Mouse (Mus musculus): ENCODE measurements around the gene Slc24a3. TPM values are rescaled to one million over a fixed set of nuclear protein-coding genes. Genes with fewer than 3 reads are reported as not detected.

Slc24a3 gene
- polyA plus RNA-seq, 1 experiment, result 36.4 TPM

DNA sequence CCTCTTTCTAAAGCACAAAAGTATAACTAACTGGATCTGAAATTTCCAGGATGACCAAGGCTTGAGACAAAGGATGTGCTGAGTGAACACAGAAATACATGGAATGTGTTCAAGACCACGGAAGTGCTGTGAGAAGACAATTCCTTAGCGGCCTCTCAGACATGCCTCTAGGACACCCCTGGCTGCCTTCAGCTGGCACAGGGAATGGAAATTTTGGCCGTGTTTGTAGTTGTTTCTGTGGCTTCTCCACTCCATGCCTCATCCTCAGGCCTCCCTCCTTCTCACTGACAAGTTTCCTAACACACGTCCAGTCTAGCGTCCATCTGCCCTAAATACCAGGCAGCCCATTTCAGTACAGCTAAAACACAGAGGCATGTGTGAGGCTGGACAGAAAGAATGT, 262.4 kb downstream of the Slc24a3 start:
- no peak for DNase-seq (ENCODE audit: low read depth)

DNA sequence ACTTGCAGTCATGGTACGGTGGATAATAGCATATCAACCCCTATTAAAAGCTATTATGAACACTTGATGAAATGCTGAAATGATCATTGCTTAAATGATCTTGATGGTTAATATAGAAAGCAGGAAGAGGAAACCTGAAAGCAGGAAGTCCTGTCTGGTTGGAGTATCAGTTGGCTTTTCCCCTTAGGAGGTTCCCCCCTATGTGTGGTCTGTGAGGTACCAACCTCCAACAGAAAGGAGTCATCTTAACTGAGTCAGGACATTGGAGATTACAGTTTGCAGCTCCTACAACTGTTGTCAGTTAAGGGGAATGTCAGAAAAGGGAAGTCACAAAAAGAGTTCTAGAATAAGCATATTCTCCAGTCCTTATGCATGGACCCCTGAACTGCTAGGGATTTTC, 266.5 kb downstream of the Slc24a3 start:
- no peak for DNase-seq (ENCODE audit: low read depth)

DNA sequence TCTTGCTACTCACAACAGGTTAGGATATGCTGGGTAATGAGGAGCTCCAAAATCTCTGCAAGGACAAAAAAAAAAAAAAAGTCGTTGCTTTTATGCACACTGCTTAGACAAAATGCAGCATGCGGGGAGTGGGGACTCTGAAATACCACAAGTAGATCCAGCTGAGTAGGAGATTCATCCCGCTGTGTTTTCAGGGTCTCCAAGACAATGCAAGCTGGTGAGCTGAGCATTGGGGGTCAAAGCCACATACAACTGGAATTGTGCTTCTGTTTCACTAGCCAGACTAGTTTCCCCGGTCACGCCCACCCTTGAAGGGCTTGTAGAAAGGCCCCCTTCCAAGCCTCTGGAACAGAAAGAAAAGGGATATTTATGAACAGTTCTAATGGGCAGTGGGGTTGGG, 270.8 kb downstream of the Slc24a3 start:
- no peak for DNase-seq (ENCODE audit: low read depth)

DNA sequence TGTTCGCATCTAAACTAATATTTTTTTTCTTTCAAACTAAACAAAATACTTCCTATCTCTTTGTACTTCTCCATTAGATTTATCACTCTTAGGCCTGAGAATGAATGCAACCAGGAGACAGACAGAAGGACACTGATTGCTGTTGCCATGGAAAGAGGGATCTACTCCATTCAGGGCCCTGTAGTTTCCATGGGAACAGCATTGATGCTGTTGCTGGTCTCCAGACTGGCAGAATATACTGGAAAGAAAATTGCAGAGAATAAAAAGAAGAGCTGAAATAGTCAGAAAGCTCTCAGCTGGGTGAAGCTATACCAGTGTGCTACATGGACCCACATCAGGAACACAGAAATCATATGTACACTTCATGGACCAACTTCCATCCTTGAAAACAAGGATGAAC, 272.2 kb downstream of the Slc24a3 start:
- DNase-seq (ENCODE audit: low read depth), result no peak

DNA sequence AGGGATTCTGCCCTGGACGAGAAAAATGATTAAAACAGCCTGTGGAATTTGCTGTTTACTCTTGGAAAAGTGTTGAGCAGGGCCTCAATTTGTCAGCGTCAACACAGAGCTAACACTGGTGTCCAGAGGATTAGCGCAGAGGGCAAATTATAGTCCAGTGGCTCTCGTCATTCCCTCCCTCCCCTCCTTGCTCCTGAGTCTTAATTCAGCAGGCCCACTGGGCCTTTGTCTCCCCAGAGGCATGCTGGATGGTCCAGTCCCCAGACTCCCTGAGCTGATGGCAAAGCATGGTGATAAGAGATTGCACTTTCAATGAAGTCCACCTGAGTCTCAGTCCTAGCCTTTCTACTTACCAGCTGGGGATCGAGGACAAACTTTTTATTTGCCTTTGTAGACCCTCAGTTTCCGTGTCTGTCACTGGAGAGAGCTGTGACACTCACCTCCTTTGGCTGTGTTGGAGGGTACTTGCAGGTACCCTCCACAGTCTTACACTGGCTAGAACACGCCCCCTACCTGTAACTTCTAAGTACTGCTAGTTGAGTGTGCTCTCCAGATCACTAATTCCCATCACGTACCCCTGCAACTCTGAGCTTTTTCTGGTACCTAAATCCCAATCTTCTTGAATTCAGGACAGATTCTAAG, 289.7 kb downstream of the Slc24a3 start:
- DNase-seq (ENCODE audit: low read depth), result no peak

DNA sequence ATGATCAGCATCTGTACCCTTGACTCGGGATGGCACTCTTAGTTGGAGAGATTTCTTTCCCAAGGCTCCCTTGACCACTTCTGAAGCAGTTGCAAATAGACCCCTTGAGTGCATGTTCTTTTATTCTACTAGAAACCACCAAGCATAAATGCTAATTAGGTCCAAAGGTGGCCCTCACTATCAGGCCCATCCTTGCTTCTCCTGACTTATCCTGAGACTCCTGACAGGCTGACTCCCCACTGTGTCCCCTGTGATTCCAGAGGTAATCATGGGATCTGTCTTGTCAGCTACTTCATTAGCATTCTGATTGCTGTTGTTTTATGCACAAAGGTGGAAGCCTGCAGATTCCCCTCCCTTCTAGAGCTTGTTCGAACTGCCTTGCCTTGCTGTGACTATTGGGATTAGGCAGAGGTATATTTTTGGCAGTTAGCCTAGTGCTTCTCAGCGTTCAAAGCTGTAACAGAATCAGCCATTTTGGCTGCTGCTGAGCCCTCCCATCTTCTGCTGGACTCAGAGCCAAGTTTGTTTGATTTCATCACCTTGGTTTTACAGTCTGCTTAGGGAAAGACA, 293.4 kb downstream of the Slc24a3 start:
- DNase-seq (ENCODE audit: low read depth), result no peak

DNA sequence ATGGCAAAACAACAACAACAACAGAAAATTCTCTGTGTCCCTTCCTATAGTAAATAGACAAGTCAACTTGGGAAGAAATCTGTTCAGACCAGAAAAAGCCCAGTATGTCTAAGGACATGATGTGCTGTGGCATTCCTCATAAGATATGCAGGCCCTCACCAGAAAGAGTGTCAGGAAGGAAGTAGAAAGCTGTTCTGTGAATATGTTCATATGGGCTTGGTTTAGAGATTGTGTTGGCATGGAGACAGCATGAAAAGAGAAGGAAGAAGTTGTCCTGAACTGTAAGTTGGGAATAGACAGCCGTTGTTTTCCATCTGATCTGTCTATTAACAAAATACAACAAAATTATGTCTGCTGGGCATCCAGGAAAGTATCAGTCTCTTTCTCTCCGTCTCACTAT, 294.7 kb downstream of the Slc24a3 start:
- DNase-seq (ENCODE audit: low read depth), result no peak

DNA sequence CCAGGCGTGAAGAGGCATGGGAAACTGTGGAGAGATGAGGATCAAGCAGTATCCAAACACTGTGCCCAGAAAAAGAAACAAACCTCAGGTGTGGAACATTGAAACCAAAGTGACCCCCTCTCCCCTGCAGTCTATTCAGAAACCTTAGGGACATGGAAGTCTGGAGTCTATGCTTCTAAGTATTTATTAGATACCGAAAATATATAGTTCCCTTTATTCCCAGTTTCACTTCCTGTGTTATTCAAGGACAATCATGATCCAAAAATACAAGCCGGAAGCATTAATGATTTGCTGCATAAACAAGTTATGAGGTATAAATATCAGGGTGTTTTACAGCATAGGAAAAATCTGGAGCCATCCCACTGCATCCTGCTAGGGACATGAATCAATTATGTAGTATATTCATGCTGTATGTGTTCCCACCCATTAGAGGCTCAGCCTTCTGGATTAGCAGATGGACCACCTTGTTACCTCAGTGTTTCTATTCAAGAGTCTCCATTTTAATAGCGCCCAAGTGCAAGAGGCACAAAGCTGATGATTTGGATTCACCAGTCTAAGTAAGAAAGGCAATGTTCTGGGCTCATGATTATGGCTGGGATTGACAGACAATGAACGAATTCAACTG, 301.3 kb downstream of the Slc24a3 start:
- no peak for DNase-seq (ENCODE audit: low read depth)

DNA sequence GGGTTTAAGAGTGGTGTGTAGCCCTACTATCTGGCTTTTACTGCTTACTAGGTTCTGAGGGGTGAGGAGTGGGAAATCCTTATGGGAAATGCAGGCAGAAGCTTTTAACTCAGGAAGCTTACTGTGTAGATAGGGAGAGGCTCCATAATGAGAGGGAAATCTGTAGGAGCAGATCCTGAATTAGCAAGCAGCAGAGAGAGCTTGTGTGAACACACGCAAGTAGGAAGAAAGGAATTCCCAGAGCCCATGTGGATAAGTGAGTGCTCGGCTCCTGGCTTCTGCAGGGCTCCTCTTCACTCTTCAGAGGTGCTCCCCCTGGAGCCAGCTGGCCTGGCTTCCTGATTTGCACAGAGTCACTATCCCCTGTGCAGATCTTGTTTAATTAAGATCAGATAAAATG, 309.9 kb downstream of the Slc24a3 start:
- DNase-seq (ENCODE audit: low read depth), result no peak

DNA sequence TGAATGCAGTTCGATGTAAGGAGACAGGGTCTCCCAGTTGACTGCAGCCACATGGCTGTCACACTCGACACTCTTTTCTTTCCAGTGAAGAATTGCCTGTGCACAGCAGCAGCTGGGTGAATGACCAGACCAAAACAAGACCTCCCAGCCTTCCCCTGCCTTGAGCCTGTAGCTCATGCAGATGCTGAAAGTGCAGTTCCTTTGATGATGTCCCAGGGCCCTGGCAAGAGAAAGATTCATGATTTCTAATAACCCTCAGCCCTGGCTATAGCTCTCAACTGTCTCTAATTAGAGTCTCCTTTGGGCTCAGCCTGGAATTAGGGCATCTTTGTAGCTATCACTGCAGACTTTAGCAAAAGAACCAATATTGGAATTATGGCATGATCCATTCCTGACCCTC, 312.1 kb downstream of the Slc24a3 start:
- no peak for DNase-seq (ENCODE audit: low read depth)

DNA sequence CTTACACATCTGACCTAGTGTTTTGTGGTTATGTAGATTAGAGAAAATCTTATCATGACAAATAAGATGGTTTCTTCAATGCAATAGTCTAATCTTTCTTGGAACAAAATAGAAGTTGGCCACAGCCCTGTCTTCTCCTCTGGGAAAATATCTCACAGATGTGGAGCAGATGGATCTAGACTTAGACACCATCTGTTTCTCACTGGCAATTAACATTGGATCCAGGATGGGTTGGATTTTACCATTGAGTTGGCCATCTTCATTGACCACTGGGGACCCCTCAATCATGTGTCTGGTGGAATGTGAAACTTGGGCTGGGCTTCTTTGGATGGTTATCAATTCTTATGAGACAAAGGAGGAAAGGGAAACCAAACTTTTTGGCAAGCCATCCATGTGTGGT, 332.7 kb downstream of the Slc24a3 start:
- no peak for DNase-seq (ENCODE audit: low read depth)

DNA sequence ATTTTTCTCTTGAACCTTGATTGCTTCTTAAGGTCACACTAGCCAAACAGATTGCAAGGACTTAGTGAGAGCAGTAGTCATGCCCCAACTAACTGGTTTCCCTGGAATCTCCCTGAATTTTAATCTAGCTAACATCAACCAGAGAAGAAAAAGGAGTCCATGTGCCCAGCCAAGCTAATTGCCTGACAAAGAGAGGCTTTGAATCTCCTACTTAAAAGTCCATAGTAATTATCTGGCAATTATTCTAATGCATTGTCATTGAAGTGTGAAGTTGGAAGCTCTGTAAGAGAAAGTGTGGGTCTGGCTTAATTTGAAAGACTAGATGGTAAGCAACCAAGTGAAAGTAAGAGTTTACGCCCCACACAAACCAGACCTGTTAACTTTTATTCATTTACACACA, 333.9 kb downstream of the Slc24a3 start:
- no peak for DNase-seq (ENCODE audit: low read depth)

DNA sequence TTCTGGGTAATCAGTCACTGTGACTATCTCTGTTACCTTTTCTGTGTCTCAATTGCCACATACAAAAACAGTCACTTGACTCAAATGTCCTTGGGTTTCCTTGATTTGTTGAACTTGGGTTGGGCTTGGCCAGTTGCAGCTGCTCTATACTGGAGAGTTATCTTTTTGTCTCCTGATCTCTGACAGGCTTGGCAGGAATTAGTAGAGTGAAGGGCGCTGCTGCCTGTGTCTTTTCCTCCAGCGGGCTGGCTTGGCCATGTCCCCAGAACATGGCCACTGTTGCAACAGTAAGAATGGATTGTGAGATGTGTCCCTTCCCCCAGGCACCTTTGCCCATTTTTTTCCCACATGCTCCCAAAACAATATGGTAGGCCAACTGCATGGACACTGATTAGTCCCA, 340.1 kb downstream of the Slc24a3 start:
- peak; percentile 36 for DNase-seq (ENCODE audit: low read depth)

DNA sequence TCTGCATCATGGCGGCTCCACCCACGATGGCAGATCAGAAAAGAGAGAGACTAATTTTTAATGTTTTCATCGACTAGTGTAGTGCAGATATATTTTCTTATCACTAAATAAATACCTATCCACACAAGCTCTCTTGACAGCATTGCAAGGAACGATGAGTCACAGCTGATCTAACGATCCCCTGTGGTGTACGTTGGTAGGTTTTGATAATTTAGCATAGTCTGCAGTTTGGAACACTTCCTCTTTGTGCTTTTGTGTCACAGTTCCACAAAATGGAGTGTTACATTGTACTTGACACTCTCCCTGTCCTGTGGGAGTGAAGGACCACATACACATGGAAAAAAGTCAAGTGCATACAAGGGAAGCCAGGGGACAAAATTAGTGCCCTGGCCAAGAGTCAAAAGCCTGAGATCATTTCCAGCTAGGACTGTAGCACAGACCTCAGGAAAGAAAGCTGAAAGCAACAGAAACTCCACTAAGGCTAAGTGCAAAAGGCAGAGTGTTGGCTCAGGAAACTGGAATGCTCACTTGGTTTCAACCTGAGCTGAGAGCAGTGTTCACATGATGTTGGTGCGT, 343.2 kb downstream of the Slc24a3 start:
- DNase-seq (ENCODE audit: low read depth), result no peak

DNA sequence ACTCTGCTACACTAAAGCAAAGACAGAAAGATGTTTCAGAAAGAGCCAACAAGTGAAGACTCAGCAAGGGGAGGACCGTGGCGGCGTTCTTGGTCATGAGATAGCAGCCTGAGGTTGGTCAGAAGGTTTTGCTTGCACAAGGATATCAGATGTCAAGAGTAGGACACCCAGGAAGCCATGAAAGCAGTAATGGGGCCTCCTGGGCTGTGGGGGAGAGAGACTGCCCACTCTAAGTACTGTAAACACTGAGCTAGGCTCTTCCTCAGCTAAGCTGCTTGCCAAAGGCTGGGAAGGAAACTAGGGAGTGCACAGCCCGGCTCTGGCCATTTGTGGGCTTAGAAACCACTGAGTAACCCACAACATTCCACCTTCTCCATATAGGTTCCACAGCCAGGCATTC, 348.4 kb downstream of the Slc24a3 start:
- no peak for DNase-seq (ENCODE audit: low read depth)

DNA sequence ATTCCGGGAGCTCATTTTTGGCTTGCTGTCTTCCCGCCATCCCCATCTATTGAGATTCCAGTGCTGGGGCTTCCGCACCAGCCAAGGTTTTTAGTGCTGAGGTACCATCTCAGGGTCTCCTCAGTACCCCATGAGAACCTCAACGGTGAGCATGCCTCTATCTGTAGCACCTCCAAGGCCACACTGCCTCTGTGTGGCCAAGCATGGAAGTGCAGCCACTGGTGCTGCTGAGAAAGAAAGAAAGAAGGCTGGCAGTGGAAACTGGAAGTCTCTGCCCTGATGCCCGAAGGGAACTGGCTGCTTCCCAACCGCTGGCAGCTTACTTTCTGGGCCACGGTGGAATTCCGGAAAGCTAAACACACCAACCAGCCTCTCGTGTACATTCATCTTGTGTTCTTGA, 349.8 kb downstream of the Slc24a3 start:
- no peak for DNase-seq (ENCODE audit: low read depth)

DNA sequence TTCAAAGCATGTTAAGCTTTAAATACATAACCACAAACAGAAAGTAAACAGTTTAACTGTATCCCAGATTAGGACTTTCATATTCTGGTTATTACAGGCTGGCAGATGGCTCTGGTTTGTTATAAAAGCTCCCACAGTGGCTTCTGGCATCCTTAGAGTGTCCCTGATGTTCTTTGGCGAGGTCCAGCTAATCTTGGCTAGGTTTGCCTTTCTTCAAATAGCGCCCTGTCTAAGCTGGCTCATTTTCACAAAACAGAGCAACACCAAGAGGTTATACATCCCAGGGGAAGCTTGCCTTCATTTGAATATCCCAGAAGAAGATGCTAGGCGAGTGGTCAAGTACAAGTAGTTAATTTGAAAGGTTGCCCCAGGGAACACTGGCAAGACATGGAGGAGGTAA, 354.5 kb downstream of the Slc24a3 start:
- DNase-seq (ENCODE audit: low read depth), result no peak

DNA sequence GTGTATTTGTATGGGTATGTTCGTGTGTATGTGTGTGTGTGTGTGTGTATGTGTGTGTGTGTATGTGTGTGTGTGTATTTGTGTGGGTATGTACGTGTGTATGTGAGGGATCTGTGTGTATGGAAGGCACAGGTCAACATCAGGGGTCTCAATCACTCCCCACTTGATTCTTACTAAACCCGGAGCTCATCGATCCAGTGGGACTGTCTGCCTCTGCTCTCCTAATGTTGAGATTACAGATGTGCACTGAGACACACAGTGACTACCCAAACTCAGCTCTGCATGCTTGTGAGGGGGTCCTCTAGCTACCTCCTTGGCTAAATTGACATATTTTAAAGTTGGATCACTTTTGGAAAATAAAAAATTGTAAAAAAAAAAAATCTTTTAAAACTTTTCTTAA, 355.8 kb downstream of the Slc24a3 start:
- no peak for DNase-seq (ENCODE audit: low read depth)

DNA sequence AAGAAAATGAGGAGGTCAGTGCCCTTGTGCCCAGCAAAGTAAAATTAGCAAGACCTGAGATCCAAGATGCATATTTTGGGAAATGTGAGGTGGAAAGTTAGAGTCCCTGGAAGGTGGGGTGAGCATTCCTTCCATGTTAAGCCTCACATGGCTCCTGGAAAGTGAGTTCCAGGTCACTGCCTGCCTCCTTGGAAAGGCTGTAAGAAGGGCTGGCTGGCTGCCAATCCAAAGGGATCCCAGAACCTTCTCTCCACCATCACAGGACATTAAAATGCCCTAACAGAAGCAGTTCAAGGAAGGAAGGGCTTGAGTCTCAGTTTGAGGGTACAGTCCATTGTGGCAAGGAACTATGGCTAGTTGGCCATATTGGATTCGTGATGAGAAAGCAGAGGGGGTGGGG, 359.6 kb downstream of the Slc24a3 start:
- DNase-seq (ENCODE audit: low read depth), result no peak

DNA sequence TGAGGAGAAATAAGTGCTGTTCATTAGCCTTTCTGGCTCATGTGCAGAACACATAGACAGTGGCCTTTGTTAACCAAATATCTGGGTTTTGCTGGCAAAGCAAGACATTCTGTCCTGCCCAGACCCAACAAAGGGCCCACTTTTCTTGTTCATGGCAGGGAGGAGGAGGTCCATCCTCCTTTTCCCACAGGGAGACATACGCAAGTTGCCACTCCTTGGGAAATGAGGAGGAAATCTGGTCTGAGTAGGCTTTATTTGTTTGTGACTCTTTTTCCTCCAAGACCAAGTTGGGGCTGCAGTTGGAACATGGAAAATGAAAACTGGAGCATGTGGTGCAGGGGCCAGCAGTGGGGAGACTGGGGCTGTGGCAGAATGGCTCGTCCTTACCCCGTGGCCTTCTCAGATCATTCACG, 363.4 kb downstream of the Slc24a3 start:
- DNase-seq (ENCODE audit: low read depth), result no peak

DNA sequence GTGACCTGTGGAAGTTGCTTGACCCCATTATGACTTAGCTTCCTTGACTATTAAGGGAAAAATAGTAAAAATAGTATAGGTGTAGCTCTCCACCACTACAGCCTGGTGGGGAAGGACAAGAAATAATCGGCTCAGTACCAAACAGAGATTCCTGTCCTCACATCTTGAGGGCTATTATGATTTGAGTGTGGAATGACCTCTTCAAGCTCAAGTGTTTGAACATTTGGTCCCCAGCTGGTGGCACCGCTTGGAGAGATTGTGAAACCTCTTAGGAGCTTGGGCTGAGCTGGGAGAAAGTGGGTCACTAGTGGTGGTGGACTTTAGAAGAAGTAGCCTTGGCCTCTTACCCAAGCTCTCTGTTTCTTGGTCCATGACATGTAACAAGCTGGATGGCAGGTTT, 365.5 kb downstream of the Slc24a3 start:
- no peak for DNase-seq (ENCODE audit: low read depth)

DNA sequence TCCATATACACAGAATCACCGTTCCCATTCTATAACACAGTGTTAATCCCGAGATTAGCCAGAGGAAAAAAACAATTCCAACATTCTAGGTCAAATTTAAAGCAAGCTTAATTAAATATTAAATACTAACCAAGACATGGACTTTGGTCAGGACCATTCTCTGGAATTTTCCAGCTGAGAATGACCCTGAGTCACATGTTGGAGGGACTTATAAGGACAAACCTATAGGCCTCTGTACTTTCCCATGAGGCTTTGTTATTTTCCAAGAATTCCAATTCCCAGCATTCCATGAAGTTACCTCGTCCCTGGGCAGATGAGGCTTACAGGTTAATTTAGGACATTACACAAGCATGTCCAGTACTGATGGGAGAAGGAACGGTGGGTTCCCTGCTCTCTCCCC, 367.8 kb downstream of the Slc24a3 start:
- no peak for DNase-seq (ENCODE audit: low read depth)

DNA sequence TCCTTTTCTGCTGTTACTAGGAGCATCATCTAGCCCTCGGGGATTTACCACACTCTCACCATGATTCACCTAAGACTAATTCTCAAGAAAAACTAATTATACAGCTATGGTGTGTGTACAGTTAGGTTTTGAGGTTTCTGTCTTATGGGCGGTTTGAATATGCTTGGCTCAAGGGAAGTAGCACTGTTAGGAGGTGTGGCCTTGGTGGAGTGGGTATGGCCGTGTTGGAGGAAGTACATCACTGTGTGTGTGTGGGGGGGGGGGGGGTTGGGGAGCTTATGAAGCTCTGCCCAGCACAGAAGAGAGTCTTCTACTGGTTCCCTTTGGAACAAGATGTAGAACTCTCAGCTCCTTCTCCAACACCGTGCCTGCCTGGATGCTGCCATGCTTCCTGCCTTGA, 368.2 kb downstream of the Slc24a3 start:
- no peak for DNase-seq (ENCODE audit: low read depth)

Data from gonadal fat pad, adult 2 months (tissue).